Mouse (Mus musculus) splenic B cell, adult 2 months (primary cell): ENCODE measurements around the gene Catsperd.

Experiments
- DNase-seq: peaks from one replicate; pipeline ENCODE4 v3.0.0-alpha.2; 2011; ENCODE audit warnings: low read depth, low spot score
- H3K27me3 ChIP-seq: 2 replicates; pipeline ENCODE4 v1.6.1; 2012; ENCODE audit warnings: mild to moderate bottlenecking, low read length, moderate library complexity, mixed read lengths; ENCODE audit not compliant: control insufficient read depth, poor library complexity, insufficient read depth, severe bottlenecking
- H3K36me3 ChIP-seq: 2 replicates; pipeline ENCODE4 v1.6.1; 2012; ENCODE audit warnings: mild to moderate bottlenecking, low read length, moderate library complexity, mixed read lengths; ENCODE audit not compliant: control insufficient read depth, poor library complexity, insufficient read depth, severe bottlenecking

Catsperd gene

DNA sequence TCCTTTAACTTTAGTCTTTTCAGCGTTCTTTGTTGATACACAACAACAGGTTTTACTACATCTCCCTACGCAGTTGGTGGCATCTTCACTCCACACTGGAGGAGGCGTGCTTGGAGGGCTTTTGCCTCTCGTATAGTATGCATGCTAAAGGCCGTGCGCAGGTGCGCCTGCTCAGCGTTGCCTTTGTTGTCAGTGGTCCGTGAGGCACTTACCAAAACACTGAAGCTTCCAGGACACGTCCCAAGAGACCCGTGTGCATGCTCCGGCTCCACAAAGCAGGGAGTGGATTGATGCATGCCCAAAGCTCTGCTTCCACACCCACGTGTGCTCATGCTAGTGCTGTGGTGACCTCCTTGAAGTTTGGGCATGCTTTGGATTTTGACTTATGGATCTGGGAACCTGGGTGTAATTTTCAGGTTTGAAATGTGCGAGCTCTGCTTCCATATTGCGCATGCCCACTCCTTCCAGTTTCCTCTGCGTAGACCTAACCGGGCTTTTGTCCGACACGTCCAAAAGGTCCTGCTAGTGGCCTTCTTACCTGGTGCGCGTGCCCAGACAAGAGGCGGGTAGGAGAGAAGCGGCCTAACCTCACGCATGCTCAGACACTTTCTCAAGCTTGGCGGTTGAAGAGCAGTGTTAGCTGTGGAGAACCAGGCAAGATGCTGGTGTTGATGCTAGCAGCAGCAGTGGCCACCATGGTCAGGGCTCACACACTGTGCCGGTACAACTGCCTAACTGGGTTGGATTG lies at the start of gene Catsperd:
Catsperd (plus strand) TSS at position 614 of the 748 bp plus-strand sequence.
- DNase-seq, result peak; percentile 47
- H3K36me3 ChIP-seq, result peaks cover 4% of the 10 kb centered on the region
- H3K27me3 ChIP-seq, result no peaks in the 10 kb centered on the region

DNA sequence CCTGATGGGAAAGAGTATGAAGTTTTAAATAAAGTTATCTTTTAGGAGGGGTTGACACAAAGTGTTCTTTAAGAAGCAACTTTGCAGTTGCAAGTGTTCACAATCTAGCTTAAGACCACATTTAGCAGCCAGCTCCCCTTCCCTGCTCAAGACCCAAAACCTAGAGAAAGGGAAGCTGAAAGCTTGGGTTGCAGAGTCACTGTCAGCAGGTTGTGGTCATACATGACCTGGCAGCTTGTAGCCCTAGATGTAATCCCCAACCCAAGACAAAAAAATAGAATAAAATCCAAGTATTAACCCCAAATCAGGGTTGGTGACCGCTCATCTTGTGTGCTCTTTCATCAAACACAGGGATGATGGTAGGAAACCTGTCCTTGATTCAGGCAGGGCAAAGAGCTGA lies 44.9 kb upstream of the Catsperd start:
- Histone ChIP-seq H3K36me3 (peaks cover 7% of the 10 kb centered on the region), H3K27me3 (no peaks in the 10 kb centered on the region)
- DNase-seq, result peak; percentile 27

GRCm38 (mm10) chr17:56583611-56584256 lies 44.2 kb upstream of the Catsperd start:
- H3K27me3 ChIP-seq, result no peaks in the 10 kb centered on the region
- H3K36me3 ChIP-seq, result peaks cover 4% of the 10 kb centered on the region
- no peak for DNase-seq

- Histone ChIP-seq H3K36me3 (peaks cover 4% of the 10 kb centered on the region; the same call in 1 of the 2 replicates), H3K27me3 (no peaks in the 10 kb centered on the region)
- peak; percentile 100 for DNase-seq
Observed at GRCm38 (mm10) chr17:56584257-56585130, 43.4 kb upstream of the Catsperd start, which contains the start of the genes Safb2 and Safb. Gene Safb2 (minus strand): TSS chr17:56584585. Gene Safb (plus strand): TSS chr17:56584825.

- peak; percentile 80 for DNase-seq
- H3K27me3 ChIP-seq, result no peaks in the 10 kb centered on the region
Observed at GRCm38 (mm10) chr17:56585171-56585821, 42.6 kb upstream of the Catsperd start.

DNA sequence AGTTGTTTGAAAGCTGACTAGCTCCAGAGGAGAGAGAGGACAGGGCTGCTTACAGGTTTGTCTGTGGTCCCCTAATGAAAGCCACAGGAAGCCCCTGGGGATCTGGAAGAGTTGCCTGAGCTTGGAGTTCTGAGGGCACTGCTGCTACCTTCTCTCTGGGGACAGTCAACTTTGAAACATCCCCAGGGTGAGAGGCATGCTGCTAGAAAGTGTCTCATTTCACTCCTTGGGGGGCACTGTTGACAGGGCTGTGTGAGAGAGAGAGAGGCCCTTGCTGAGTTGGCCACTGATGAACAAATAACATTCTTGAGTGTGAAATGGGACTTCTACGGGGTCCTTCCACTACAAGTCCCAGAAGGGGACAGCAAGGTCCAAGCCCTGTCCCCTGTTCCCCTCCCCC lies 40.2 kb upstream of the Catsperd start:
- Histone ChIP-seq H3K36me3 (peaks cover 8% of the 10 kb centered on the region), H3K27me3 (no peaks in the 10 kb centered on the region)
- DNase-seq, result no peak

More at GRCm38 (mm10) chr17:56585171-56585821, 42.6 kb upstream of the Catsperd start:
- peaks cover 7% of the 10 kb centered on the region for H3K36me3 ChIP-seq

- Histone ChIP-seq H3K36me3 (peaks cover 10% of the 10 kb centered on the region), H3K27me3 (no peaks in the 10 kb centered on the region)
- DNase-seq, result no peak
Observed at GRCm38 (mm10) chr17:56588921-56589320, 39.0 kb upstream of the Catsperd start.

DNA sequence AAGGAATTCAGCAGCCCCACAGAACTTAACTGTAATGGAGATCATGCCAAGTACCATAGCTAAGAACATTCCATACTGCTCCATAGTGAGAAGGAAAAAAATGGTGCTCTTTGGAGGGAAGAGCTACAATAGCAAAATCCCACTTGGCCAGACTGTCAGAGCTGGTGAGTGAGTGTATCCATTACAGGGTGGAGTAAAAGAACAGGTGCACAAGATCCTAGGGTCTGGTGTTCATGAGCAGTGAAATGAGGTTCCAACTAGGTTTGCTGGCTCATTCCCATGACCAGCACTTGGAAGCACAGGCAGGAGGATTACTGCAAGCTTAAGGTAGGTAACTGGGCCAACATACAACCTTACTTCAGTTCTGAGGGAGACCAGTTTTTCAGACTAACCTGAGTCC lies 35.4 kb upstream of the Catsperd start:
- H3K27me3 ChIP-seq, result no peaks in the 10 kb centered on the region
- DNase-seq, result no peak
- H3K36me3 ChIP-seq, result peaks cover 12% of the 10 kb centered on the region

GRCm38 (mm10) chr17:56593527-56594271 lies 34.2 kb upstream of the Catsperd start:
- H3K27me3 ChIP-seq, result no peaks in the 10 kb centered on the region
- H3K36me3 ChIP-seq, result peaks cover 14% of the 10 kb centered on the region
- DNase-seq, result no peak

DNA sequence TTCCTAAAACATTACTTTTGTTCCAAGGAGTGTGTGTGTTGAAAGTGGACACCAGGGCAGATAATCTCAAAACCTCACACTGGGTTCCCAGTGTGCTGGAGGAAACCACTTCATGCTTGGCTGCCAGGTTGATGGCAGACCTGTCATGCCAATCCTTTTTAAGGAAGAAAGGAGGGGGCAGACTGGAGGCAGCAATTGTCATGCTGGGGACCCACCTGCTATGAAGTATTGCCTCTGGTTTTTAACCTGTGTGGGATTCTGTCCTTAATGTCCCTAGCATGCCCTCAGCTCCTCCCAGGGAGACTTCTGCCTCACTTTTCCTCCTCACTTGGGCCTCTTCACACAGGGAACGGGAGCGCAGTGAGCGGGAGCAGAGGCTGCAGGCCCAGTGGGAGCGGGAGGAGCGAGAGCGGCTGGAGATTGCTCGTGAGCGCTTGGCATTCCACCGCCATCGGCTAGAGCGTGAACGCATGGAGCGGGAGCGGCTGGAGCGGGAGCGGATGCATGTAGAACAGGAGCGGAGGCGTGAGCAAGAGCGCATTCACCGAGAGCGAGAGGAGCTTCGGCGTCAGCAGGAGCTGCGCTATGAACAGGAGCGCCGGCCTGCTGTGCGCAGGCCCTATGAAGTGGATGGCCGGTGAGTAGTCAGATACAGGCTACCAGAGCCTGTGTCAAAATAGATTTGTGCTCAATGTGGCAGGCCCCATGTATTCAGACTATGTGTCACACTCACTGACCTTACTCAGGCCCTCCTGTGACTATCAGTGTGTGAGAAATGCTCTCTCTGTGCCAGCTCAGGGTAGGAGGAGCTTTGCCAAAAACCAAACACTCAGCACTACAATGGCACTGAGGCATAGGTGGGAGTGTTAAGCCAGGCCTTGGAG lies 24.5 kb upstream of the Catsperd start:
- no peak for DNase-seq
- Histone ChIP-seq H3K27me3 (no peaks in the 10 kb centered on the region), H3K36me3 (peaks cover 16% of the 10 kb centered on the region)

DNA sequence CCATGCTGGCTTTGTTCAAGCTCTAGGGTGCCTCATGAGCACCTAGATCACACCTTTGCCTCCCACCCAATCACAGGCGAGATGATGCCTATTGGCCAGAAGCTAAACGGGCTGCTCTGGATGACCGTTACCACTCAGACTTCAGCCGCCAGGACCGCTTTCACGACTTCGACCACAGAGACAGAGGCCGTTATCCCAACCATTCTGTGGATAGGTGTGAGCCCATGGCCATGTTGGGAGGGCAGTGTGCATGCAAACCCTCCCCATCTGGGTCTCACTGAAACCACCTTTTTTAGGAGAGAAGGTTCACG lies 23.9 kb upstream of the Catsperd start:
- H3K27me3 ChIP-seq, result no peaks in the 10 kb centered on the region
- DNase-seq, result no peak
- peaks cover 16% of the 10 kb centered on the region for H3K36me3 ChIP-seq

DNA sequence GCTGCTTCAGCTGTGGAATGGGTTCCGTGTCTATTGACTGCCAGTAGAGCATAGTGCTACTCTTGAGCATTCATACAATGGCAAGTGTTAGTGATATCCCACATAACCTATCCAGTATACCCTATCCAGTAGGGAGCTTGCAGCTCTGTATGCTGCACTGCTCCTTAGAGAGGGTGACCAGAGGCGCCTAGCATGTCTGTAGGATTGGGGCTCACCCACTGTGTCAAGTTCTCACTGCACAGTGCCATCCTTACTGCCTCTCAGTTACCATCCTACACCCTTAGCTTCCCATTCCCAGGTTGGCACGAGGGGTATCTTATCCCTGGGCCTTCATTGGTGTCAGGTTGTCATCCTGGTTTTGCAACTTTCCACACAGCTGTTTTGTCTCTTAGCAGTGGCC lies 23.5 kb upstream of the Catsperd start:
- Histone ChIP-seq H3K27me3 (no peaks in the 10 kb centered on the region), H3K36me3 (peaks cover 16% of the 10 kb centered on the region)
- no peak for DNase-seq

- peaks cover 13% of the 10 kb centered on the region for H3K36me3 ChIP-seq
- H3K27me3 ChIP-seq, result no peaks in the 10 kb centered on the region
- no peak for DNase-seq
Observed at GRCm38 (mm10) chr17:56605431-56605830, 22.5 kb upstream of the Catsperd start.
